Mouse (Mus musculus) fibroblast of lung, adult 2 months (primary cell): ENCODE data around the gene Kank1.

Experiments
- DNase-seq: peaks from one replicate; pipeline ENCODE4 v3.0.0-alpha.2; 2011; ENCODE audit warnings: low read depth

The Kank1 gene

DNA sequence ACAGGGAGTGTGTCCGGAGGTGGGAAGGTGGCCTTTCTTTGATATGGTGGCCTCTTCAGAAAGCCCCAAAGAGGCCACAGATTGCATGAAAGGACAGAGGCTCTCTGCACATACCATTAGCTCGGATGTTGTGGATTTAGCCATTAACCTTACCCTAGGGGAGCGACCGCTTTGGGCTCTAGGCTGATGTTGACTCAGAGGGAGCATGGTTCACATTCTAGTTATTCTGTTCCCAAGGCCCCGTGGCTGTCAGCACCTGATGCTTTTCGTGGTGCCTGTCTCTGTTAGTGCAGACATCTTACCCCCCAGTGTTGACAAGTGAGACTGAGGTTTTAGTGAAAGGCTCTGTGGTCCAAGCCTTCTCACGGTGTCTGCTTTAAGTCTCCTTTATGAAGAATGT lies 74.9 kb downstream of the Kank1 start:
- no peak for DNase-seq

DNA sequence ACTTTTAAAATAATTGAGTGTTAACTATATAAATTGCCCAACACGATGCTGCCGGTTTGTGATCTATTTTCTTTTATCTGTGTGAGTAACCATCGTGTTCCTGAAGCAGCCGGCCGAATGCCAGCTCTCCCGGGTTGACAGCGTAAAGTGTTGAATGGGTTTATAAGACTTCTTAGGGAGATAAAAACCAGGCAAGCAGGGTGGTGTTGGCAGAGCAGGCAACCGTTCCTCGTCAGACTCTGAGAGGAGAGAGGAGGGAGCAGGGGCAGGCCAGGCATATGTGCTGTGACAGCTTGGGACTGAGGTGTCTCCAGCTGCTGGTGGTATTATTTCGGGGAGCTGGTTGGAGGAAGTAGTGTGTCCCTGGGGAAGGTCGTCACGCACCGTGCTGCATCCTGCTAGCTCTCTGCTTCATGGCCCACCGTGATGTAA lies 78.7 kb downstream of the Kank1 start:
- no peak for DNase-seq

- no peak for DNase-seq
These were observed 79.2 kb downstream of the Kank1 start for GRCm38 (mm10) chr19:25315993-25316392.

DNA sequence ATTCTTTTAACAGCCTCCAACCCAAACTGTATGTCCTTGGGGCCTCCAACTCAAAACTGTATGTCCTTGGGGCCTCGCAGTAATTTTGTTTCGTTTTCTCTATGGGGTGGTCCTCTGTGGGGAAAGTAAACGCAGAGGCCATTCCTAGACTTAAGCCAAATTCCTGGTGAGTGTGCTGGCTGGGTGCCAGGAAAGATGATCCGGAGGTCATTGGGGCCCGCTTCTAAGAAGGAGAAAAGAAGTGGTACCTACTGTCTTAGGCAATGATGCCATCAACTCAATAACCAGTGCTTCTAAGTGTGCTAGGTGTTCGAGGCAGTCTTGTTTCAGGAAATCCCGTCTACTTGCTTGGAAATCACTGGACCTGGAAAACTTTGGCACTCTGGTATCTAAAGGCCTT lies 87.5 kb downstream of the Kank1 start:
- DNase-seq, result no peak

GRCm38 (mm10) chr19:25325113-25326001 lies 88.6 kb downstream of the Kank1 start:
- DNase-seq, result no peak

DNA sequence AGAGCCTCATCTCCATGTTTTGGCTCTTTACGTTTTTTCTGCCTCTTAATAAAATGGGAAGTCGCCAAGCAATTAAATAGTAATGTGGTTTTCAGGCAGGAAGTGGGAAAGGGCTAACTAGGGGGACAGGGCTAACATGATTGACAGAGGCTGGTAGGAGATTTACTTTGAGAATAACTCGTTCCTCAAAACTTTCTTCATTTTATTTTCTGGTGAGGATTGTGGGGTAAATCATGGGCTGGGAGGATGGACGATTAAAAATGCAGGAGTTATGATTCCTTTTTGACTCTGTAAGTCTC lies 89.2 kb downstream of the Kank1 start:
- no peak for DNase-seq

DNA sequence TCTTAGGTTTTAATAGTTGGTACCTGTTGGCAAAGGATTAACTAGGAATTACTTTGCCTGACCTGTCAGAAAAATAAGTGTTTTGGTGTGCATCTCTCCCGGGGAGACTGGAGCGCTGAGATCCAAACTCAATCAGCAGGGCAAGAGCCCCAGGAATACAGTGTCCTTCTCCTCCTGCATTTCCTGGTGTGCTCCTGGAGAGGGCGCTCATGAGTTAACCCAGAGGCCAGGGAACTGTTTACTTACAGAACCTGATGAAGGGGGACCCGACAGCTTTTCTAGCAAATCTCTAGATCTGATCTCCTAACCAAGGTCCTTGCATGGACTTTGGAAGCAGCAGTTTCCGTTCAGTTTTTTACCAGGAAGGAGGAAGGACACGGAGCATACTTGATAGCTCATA lies 90.9 kb downstream of the Kank1 start:
- DNase-seq, result no peak

DNA sequence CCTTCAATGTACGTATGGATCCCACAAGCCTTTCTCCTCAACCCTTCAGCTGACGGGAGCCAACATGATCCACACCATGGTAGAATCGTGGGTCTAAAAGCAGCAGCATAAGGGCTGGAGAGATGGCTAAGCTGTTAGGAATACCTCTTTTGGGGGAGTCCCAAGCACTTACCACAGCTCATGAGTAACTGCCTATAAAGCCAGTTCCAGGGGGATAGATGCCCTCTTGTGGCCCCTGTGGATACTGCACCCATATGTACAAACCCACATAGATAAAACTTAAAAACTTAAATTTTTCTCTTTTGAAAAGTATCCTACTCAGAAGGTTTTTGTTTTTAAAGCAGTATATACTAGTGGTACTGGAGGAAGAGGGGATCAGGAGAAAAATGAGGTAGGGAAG lies 97.6 kb downstream of the Kank1 start:
- DNase-seq, result peak; percentile 36

- no peak for DNase-seq
These were observed 100.0 kb downstream of the Kank1 start for GRCm38 (mm10) chr19:25336731-25337130.

DNA sequence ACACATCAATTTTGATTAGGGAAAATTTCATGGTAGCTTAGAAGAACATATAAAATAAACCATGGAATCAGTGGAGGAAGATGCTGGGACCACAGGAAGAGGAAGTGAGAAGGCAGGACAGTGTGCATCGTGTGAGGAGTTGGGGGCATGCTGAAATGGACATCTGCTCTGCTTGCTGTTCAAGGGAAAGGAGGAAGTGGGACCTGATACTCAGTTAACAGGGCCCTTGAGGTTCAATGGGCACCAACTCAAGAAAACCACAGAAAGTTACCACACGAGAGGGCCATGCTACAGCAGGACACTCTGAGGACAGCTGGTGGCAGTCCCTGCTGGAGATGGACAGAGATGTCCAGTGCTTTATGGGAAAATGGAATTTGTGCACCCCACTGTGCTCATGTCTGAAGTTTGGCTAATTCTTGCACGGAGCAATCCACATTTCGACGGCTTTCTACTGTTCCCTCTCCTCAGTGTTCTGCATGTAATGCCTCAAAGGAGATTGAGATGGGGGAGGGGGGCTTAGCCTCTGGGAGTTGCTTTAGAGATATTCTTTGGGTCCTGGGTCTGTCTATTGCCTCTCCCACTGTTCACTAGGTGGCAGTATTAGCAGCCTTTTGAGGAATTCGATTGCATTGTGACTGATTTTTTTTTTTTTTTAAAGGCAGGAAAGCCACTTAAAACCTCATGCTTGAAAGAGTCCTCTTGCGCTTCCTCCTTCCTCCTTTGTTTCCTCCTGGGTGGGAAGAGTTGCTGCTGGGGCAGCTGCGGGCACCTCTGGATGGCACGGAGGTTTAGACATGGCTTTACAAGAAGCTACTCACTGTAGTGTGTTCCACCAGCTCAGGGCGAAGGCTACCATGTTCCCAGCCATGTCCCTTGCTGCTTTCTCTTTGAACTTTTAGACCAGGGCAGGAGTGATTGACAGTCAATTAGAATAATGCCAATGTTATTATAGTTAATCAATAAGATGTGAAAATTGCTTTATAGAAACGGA lies 104.2 kb downstream of the Kank1 start:
- peak; percentile 27 for DNase-seq

- no peak for DNase-seq
These were observed 105.3 kb downstream of the Kank1 start for GRCm38 (mm10) chr19:25342026-25342425.

DNA sequence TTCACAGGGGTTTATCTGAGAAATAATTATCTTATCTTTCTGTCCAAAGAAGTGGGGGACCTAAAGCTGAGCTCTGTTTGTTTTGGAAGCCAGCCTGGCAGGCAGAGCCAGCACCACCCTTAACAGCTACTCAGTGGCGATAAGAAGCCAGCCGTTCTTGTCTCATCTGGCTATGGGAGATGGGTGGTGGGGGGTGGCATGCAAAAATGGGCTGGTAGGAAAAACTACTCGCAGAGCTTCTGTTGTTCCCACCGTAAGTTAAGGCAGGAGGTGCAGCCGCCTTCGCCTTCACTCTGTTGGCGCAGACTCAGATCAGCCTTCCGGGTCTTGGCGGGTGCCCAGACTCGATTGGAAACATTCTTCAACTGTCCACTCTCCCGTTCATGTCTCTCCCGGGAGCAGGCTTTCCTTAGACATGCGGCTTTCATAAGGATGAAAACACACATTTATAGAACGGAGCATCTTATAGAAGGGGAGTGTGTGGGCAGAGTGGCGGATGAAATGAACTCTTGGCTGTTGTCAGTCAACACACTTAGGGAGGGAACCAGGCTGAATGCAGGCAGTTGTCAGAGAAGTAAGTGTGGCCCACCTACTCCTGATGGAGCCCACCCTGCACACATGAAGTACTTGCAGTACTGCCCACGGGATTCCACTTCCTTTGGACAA lies 107.0 kb downstream of the Kank1 start:
- no peak for DNase-seq

GRCm38 (mm10) chr19:25344371-25344770 lies 107.6 kb downstream of the Kank1 start:
- DNase-seq, result no peak

DNA sequence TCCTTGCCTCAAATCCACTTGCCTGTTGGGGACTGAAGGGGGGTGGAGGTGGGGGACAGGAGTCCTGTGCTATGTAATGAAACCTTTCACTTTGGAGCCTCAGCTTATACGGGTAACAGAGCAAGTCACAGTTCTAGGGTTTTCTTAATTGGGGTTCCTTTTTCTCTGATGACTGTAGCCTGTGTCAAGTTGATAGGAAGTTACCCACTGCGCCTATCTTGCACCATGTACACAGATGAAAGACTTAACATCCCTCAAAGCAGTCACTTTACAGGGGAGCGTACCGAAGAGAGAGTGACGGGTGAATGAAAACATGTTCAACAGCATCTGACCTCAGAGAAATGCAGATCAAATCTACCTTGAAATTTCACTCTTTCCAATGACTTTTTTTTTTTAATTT lies 109.2 kb downstream of the Kank1 start:
- no peak for DNase-seq

DNA sequence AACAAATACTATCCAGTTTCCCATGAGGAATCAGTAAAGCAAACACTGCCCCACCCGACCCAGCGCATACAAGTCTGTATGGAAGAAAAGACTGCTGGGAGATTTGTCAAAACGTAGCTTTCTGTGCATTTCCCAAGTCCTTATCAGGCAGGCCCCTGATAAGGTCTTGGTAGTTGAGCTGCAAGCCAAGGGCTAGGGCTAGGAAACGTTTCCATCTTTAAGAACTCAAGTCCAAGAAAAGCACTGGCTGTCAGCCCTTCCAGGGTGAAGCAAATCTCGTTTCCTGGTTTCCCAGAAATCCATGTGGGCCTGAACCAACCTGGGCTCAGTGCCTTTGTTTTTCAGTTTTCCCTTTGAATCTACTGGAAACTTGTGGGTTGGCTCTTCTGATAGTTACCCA lies 110.7 kb downstream of the Kank1 start:
- DNase-seq, result peak; percentile 23

DNA sequence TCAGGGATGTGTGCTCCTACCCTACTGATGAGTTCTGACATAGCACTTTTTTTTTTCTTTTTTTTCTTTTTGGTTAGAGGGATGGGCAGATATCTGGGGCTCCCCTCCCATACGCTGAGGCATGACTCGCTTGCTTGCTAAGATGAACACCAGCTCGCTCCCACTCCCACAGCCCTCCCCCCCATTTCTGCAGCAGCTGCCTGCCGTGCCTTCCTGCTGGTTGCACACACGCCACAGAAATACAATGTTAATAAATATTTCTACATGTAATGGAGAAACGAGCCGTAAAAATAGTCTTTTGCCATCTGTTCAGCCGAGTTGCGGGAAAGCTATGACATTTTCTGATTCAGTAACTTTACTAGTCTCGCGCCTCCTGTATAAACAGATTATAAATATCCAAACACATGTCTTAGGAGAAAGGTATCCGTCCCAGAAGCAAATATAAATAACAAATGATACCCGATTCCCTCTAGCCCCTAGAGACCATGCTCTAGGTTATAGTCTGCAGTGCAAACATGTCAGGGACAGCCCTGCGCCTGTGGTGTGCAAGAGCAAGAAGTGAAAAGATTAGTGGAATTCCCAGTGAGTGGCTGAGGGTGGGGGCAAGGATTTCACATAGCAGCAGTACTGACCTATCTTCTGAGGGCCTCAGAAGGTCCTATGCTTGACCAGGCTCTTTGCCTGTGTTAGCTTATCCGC lies 114.6 kb downstream of the Kank1 start:
- no peak for DNase-seq

- no peak for DNase-seq
These were observed 120.3 kb downstream of the Kank1 start for GRCm38 (mm10) chr19:25357094-25357493.

DNA sequence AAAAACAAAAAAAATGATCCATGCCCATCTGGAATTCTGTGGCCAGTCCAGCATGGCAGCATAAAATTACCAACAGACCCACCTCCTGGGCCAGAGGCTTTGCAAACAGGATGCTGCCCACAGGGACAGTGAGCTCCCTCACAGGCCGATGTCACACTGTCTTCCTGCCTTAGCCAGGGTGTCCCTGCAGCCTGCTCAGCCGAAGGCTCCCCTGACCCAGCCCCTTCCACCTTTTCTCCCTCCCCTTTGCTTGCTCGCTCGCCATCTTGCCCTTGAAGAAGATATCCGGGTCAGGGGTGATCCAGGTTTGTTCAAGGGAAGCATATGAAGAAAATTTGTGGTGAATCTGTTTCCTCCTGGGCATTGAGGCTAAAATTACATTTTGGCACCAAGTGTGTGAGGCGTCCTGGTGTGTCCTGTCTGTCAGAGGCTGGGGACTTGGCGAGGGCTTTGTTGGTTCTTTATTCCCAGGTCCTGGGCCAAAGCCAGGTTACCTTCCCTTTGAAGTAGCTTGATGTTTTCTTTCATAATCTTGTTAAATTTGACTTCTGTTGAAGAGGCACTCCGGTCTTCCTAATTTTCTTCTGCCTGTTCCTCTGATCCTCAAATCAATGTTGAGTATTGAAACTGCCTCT lies 121.8 kb downstream of the Kank1 start:
- no peak for DNase-seq

DNA sequence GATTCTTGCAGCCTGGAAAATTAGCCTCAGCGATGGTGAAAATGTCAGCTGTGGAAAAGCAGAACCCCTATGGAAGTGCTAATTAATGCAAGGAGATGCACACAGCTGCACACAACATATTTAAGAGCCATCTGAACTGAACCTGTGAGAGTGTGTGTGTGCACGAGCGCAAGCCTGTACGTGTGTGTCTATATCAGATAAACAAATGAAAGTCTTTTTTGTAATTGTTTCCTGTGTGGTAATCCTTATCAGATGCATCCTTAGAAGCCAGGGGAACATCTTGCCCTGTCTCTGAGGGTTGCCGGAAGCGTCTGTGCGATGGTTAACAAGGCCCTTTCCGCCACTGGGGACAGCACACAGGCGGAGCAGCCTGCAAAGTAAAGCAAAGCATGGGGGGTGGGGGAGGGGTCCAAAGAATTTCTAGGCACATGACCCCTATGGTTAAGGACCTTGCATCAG lies 123.8 kb downstream of the Kank1 start:
- DNase-seq, result no peak

GRCm38 (mm10) chr19:25361956-25362355 lies 125.2 kb downstream of the Kank1 start:
- no peak for DNase-seq

DNA sequence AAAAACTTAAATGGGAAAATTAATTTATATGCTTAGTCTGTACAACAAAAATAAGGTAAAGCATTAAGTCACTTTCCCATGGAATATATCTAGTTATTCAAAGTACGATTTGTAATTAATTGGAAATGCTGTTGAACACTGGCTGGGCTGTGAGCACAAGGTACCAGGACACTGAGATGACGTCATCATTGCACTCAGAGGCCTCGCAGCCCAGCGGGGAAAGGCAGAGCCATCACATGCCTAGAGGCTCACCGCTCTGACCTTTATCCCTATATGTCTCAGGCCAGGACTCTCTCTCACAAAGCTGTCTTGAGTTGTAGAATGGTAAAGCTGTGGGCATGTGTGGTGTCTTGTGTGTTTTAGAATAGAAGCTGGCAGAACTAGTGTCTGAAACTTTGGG lies 128.9 kb downstream of the Kank1 start:
- no peak for DNase-seq
